Comparison of ENCODE assay signal across 10 mouse cellular contexts in genomic region chr5:112655529-112655928, GRCm38 (mm10).
DNase-seq lines count a peak whose midpoint lies in the region; ATAC-seq and TF ChIP-seq lines count a peak whose summit lies in the region.
"Had no signal": no experiment of that assay in that cellular context is flagged by ENCODE, and none has a peak within 500 bp of the region (broad histone marks: within the 10 kb centered on the region; RNA-seq: fewer than 3 reads in every experiment).

No protein-coding gene starts in this region.

- DNase-seq in frontal cortex, postnatal 36 days (ENCODE audit: low spot score in 2 of 2) = no peak
- no peak for DNase-seq in stomach, postnatal 0 days (ENCODE audit: low spot score)
- DNase-seq in gastrocnemius, adult 18-20 months (ENCODE audit: low spot score) = no peak
- DNase-seq in kidney, postnatal 10 days = no peak
- DNase-seq: lung, postnatal 10 days; thymus, adult 18-20 months had no signal

- peaks cover 5% of the 10 kb centered on the region; the same call in 1 of the 2 replicates for H3K27me3 ChIP-seq in stomach, embryonic 14.5 days (ENCODE audit: control insufficient read depth, insufficient read depth, low read length)
- no peaks in the 10 kb centered on the region for H3K27me3 ChIP-seq in stomach, postnatal 0 days (ENCODE audit: control insufficient read depth, insufficient read depth, low read length)
- H3K27me3 ChIP-seq in limb, embryonic 12.5 days = peaks cover 40% of the 10 kb centered on the region
- H3K27me3 ChIP-seq in stomach, embryonic 16.5 days (ENCODE audit: control insufficient read depth, insufficient read depth, low read length) = peaks cover 6% of the 10 kb centered on the region; the same call in 1 of the 2 replicates

- no peaks in the 10 kb centered on the region for H3K36me3 ChIP-seq in stomach, embryonic 14.5 days (ENCODE audit: control insufficient read depth, insufficient read depth, low read length)
- no peaks in the 10 kb centered on the region for H3K36me3 ChIP-seq in stomach, postnatal 0 days (ENCODE audit: control insufficient read depth, insufficient read depth, low read length)
- no peaks in the 10 kb centered on the region for H3K36me3 ChIP-seq in limb, embryonic 12.5 days
- H3K36me3 ChIP-seq in stomach, embryonic 16.5 days (ENCODE audit: control insufficient read depth, insufficient read depth, low read length) = no peaks in the 10 kb centered on the region

- no peak for TF ChIP-seq CTCF in stomach, postnatal 0 days (IDR thresholded peaks at IDR 0.05; ENCODE audit: low read depth)

- WGBS in stomach, embryonic 14.5 days = 6% methylated on average over 14 of the region's 14 CpGs
- 6% methylated on average over 14 of the region's 14 CpGs for WGBS in stomach, postnatal 0 days
- 2% methylated on average over 14 of the region's 14 CpGs for WGBS in limb, embryonic 12.5 days
- 2% methylated on average over 14 of the region's 14 CpGs for WGBS in stomach, embryonic 16.5 days

- H3K9ac ChIP-seq in stomach, embryonic 14.5 days (replicated peaks; ENCODE audit: low read depth, low read length) = no peak overlapping the region
- no peak overlapping the region for H3K9ac ChIP-seq in stomach, postnatal 0 days (ENCODE audit: low read length)
- no peak overlapping the region for H3K9ac ChIP-seq in limb, embryonic 12.5 days (replicated peaks)
- no peak overlapping the region for H3K9ac ChIP-seq in stomach, embryonic 16.5 days (ENCODE audit: low read length)

- TF ChIP-seq EP300 in stomach, postnatal 0 days (optimal IDR thresholded peaks at IDR 0.05) = no peak

- 0 out of 2 replicates have a peak, but pooled peaks cover 6% of the 10 kb centered on the region for H3K4me1 ChIP-seq in stomach, embryonic 14.5 days (ENCODE audit: control insufficient read depth, insufficient read depth, low read length)
- H3K4me1 ChIP-seq in stomach, postnatal 0 days (replicated peaks; ENCODE audit: control insufficient read depth, insufficient read depth) = no peaks in the 10 kb centered on the region
- peaks cover 27% of the 10 kb centered on the region for H3K4me1 ChIP-seq in limb, embryonic 12.5 days (replicated peaks)
- H3K4me1 ChIP-seq in stomach, embryonic 16.5 days (ENCODE audit: control insufficient read depth, insufficient read depth, low read length) = peaks cover 4% of the 10 kb centered on the region; the same call in 1 of the 2 replicates

- ATAC-seq in frontal cortex, adult (ENCODE audit: low TSS enrichment) = 0 out of 2 replicates have a peak, but pooled peaks have one; percentile 23
- no peak for ATAC-seq in stomach, embryonic 14.5 days (ENCODE audit: insufficient number of reproducible peaks, insufficient read depth, low FRiP score, low read depth)
- ATAC-seq in stomach, postnatal 0 days (ENCODE audit: low FRiP score, low TSS enrichment) = no peak
- peak; percentile 30; the same call in 1 of the 2 replicates for ATAC-seq in limb, embryonic 12.5 days (ENCODE audit: insufficient number of reproducible peaks, insufficient read depth, low FRiP score, low TSS enrichment, low read depth)
- no peak for ATAC-seq in stomach, embryonic 16.5 days (ENCODE audit: insufficient read depth, low FRiP score)

- peak overlapping the region; percentile 18 for H3K4me2 ChIP-seq in stomach, embryonic 14.5 days (replicated peaks; ENCODE audit: low read depth, low read length)
- H3K4me2 ChIP-seq in stomach, postnatal 0 days (replicated peaks; ENCODE audit: low read depth) = no peak overlapping the region
- peak overlapping the region; percentile 54 for H3K4me2 ChIP-seq in limb, embryonic 12.5 days
- H3K4me2 ChIP-seq in stomach, embryonic 16.5 days (ENCODE audit: low read depth, low read length) = peak overlapping the region; percentile 13; the same call in 1 of the 2 replicates

- H3K4me3 ChIP-seq in stomach, embryonic 14.5 days (ENCODE audit: low read depth, low read length) = no peak overlapping the region
- no peak overlapping the region for H3K4me3 ChIP-seq in stomach, postnatal 0 days (ENCODE audit: low read depth, low read length)
- H3K4me3 ChIP-seq in limb, embryonic 12.5 days (replicated peaks) = peak overlapping the region; percentile 18
- H3K4me3 ChIP-seq in stomach, embryonic 16.5 days (replicated peaks; ENCODE audit: low read length) = no peak overlapping the region

- H3K27ac ChIP-seq in stomach, embryonic 14.5 days (ENCODE audit: low read length) = no peak overlapping the region
- no peak overlapping the region for H3K27ac ChIP-seq in stomach, postnatal 0 days (replicated peaks)
- H3K27ac ChIP-seq in limb, embryonic 12.5 days = no peak overlapping the region
- H3K27ac ChIP-seq in stomach, embryonic 16.5 days (ENCODE audit: low read length) = no peak overlapping the region

- H3K9me3 ChIP-seq in stomach, embryonic 14.5 days (ENCODE audit: control insufficient read depth, low read depth, low read length) = no peaks in the 10 kb centered on the region
- H3K9me3 ChIP-seq in stomach, postnatal 0 days (ENCODE audit: control insufficient read depth, low read length) = no peaks in the 10 kb centered on the region
- no peaks in the 10 kb centered on the region for H3K9me3 ChIP-seq in limb, embryonic 12.5 days
- no peaks in the 10 kb centered on the region for H3K9me3 ChIP-seq in stomach, embryonic 16.5 days (replicated peaks; ENCODE audit: control insufficient read depth, low read length)

Comparison
In these comparisons a context has a peak if more than half of its experiments do, and no peak if none do; other contexts are left out.
1. ATAC-seq: peak in frontal cortex, adult (single experiment) and limb, embryonic 12.5 days (single experiment); none in stomach, embryonic 14.5 days (single experiment), stomach, postnatal 0 days (single experiment) and stomach, embryonic 16.5 days (single experiment).